Mouse (Mus musculus) E14TG2a.4 (cell line): Measurements from ENCODE around the gene Dtx3.
"Not testable (repeated sequence)": the region's sequence is repeated elsewhere in the genome, so short reads cannot be mapped to it uniquely, and the experiment has no call there.

Experiments used
- CTCF ChIP-seq: conservative IDR thresholded peaks from 2 replicates; pipeline ENCODE4 v1.5.1; 2014; ENCODE audit warnings: low read length
- NANOG ChIP-seq: IDR thresholded peaks from 2 replicates; pipeline ENCODE4 v1.6.1; 2014; ENCODE audit warnings: borderline replicate concordance, low read length, mixed read lengths
- POU5F1 ChIP-seq: IDR thresholded peaks from 2 replicates; pipeline ENCODE4 v1.6.1; 2014; ENCODE audit warnings: low read length, borderline replicate concordance

- not testable (repeated sequence) for TF ChIP-seq CTCF, NANOG, POU5F1
These were observed 44.3 kb downstream of the Dtx3 start for GRCm38 (mm10) chr10:127151233-127151632.
